Mouse (Mus musculus): ENCODE measurements around the gene Wrb.
"Not testable (repeated sequence)": the region's sequence is repeated elsewhere in the genome, so short reads cannot be mapped to it uniquely, and the experiment has no call there.

Gene Wrb

GRCm38 (mm10) chr16:96145110-96145800 lies at the start of gene Wrb:
Gene Wrb (plus strand): TSS chr16:96145407.
- DNase-seq (ENCODE audit: low read depth, low spot score): peak; percentile 100

- DNase-seq (ENCODE audit: low read depth, low spot score): no peak
Measured at GRCm38 (mm10) chr16:96095966-96096365, 49.2 kb upstream of the Wrb start.

- DNase-seq (ENCODE audit: low read depth, low spot score): not testable (repeated sequence)
Measured at GRCm38 (mm10) chr16:96097811-96098210, 47.4 kb upstream of the Wrb start.

GRCm38 (mm10) chr16:96103036-96103435 lies 42.2 kb upstream of the Wrb start:
- DNase-seq (ENCODE audit: low read depth, low spot score): no peak

GRCm38 (mm10) chr16:96109673-96110072 lies 35.5 kb upstream of the Wrb start:
- no peak for DNase-seq (ENCODE audit: low read depth, low spot score)

- DNase-seq (ENCODE audit: low read depth, low spot score): no peak
Measured at GRCm38 (mm10) chr16:96110655-96111345, 34.4 kb upstream of the Wrb start.

GRCm38 (mm10) chr16:96112769-96113168 lies 32.4 kb upstream of the Wrb start:
- no peak for DNase-seq (ENCODE audit: low read depth, low spot score)

- DNase-seq (ENCODE audit: low read depth, low spot score): no peak
Measured at GRCm38 (mm10) chr16:96114729-96115128, 30.5 kb upstream of the Wrb start.

- no peak for DNase-seq (ENCODE audit: low read depth, low spot score)
Measured at GRCm38 (mm10) chr16:96120022-96120623, 25.1 kb upstream of the Wrb start.

- DNase-seq (ENCODE audit: low read depth, low spot score): no peak
Measured at GRCm38 (mm10) chr16:96126684-96127171, 18.5 kb upstream of the Wrb start.

GRCm38 (mm10) chr16:96127288-96127656 lies 17.9 kb upstream of the Wrb start:
- no peak for DNase-seq (ENCODE audit: low read depth, low spot score)

- DNase-seq (ENCODE audit: low read depth, low spot score): peak; percentile 98
Measured at GRCm38 (mm10) chr16:96127657-96128344, 17.4 kb upstream of the Wrb start, which contains the start of gene Hmgn1. Gene Hmgn1 (minus strand): TSS chr16:96127729.

- DNase-seq (ENCODE audit: low read depth, low spot score): peak; percentile 35
Measured at GRCm38 (mm10) chr16:96128466-96128865, 16.7 kb upstream of the Wrb start.

- not testable (repeated sequence) for DNase-seq (ENCODE audit: low read depth, low spot score)
Measured at GRCm38 (mm10) chr16:96144748-96145109, 478 bp upstream of the Wrb start.

- DNase-seq (ENCODE audit: low read depth, low spot score): no peak
Measured at GRCm38 (mm10) chr16:96145814-96146213, 607 bp downstream of the Wrb start.

- no peak for DNase-seq (ENCODE audit: low read depth, low spot score)
Measured at GRCm38 (mm10) chr16:96148834-96149233, 3.6 kb downstream of the Wrb start.

GRCm38 (mm10) chr16:96149311-96149710 lies 4.1 kb downstream of the Wrb start:
- no peak for DNase-seq (ENCODE audit: low read depth, low spot score)

GRCm38 (mm10) chr16:96150995-96151394 lies 5.8 kb downstream of the Wrb start:
- no peak for DNase-seq (ENCODE audit: low read depth, low spot score)

- DNase-seq (ENCODE audit: low read depth, low spot score): peak; percentile 64
Measured at GRCm38 (mm10) chr16:96151551-96151950, 6.3 kb downstream of the Wrb start.

- DNase-seq (ENCODE audit: low read depth, low spot score): no peak
Measured at GRCm38 (mm10) chr16:96154476-96154875, 9.3 kb downstream of the Wrb start.

GRCm38 (mm10) chr16:96156019-96156418 lies 10.8 kb downstream of the Wrb start:
- no peak for DNase-seq (ENCODE audit: low read depth, low spot score)

GRCm38 (mm10) chr16:96157171-96157570 lies 12.0 kb downstream of the Wrb start:
- no peak for DNase-seq (ENCODE audit: low read depth, low spot score)

All from forelimb bud, embryonic 11.5 days (tissue).